Mouse (Mus musculus): Measurements from ENCODE around the gene Slc6a15. TPM values are rescaled to one million over a fixed set of nuclear protein-coding genes. Genes with fewer than 3 reads are reported as not detected.

Gene Slc6a15
- not detected for polyA plus RNA-seq (2017; shearing (Covaris generic))

DNA sequence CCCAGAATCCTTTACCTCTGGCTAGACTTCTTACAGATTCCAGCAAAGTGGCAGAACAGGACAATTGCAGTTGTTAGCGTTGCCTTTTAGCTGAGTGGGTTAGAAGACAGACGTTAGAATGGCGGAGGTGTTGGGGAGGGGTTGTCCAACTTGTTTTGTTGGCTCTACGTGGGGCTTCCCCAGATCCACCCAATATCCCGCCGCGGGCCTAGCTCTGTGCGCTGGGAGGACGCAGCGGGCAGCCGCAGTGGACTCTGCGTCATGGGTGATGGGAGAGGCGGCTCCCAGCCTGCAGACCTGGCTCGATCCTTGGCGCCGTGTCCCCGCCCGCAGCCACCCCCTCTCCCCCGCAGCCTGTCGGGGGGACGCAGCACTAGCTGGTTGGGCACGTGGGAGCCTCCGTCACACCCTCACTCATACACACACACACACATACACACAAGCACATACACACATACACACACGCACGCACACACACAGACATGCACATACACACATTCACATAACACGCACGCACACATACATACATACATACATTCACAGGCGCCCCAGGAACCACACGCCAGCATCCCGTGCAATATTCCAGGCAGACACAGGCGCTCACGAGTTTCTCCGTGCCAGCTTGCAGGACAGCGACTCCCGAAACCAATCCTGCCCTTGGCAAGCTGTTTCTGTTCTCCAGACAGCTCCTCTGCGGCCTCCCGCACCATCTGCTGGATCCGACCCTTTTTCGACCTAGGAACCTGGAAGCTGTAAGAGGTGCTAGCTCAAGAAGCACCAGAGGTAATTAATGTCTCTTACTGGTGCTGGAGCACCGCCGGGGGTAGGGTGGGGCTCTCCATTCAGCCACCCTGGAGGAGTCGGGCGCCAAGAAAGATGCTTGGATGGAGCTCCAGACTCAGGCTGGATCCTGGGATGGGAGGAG lies at the start of gene Slc6a15:
Gene Slc6a15, plus strand, starts transcription at position 413 of the 925 bp plus-strand sequence.

Other genes with a start within 250 kb of the Slc6a15 start
- gene Lrriq1, start 131.5 kb upstream of the Slc6a15 start, polyA plus RNA-seq (2017; shearing (Covaris generic)) = not detected